Mouse (Mus musculus): ENCODE data around the gene Camta2. TPM values are rescaled to one million over a fixed set of nuclear protein-coding genes. Genes with fewer than 3 reads are reported as not detected.

Gene Camta2
- total RNA-seq (2014; rRNA removed) = 20.3 and 24.0 TPM in 2 replicates
- polyA plus RNA-seq (2015; fragmentation: Nextera tagmentation; extraction: Ambion mirVana) = 23.6 and 24.5 TPM in 2 replicates

DNA sequence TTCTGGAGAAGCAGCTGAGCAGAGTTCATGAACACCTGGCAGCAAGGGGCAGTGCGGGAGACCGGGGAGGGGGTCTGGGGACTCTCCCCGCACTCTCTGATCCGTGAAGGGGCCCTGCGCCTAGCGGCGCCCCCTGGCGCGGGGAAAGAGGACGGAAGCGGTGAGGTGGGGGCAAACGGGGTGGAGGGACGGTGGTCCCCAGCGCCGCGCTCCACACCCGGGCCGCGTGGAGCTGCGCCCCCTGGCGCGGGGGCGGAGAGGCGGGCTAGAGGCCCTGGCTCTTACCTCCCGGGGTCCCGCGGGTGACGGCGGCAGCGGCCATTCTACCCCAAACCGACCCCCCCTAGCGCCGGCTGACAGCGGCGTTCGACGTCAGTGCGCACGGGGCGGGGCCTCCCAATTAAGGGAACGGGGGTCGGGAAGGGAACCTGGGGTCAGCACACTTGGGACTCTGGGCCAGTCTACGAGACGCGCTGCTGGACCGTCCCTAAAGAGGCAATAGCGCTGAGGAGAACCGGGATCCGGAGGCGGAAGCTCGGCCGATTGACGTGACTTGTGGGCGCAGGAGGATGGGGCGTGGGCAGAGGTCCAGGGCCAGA is at the start of gene Camta2:
Gene Camta2, minus strand, starts transcription at position 505 of the 599 bp plus-strand sequence.
- Histone ChIP-seq H3K4me1 (ENCODE audit: insufficient read depth, low read length) (peaks cover 14% of the 10 kb centered on the region), H3K9ac (replicated peaks; ENCODE audit: low read length, poor library complexity, severe bottlenecking) (peak within 1 kb of the TSS; percentile 89), H3K4me2 (ENCODE audit: low read depth, low read length, poor library complexity, severe bottlenecking) (peak within 1 kb of the TSS; percentile 59), H3K4me3 (ENCODE audit: low read depth, low read length) (peak within 1 kb of the TSS; percentile 76), H3K27me3 (ENCODE audit: insufficient read depth, low read length) (no peaks in the 10 kb centered on the region), H3K27ac (ENCODE audit: low read depth, low read length) (peak within 1 kb of the TSS; percentile 80), H3K9me3 (ENCODE audit: low read length) (no peaks in the 10 kb centered on the region), H3K36me3 (ENCODE audit: insufficient read depth, low read length) (peaks cover 15% of the 10 kb centered on the region)
- DNase-seq (ENCODE audit: low spot score) = peak; percentile 83
- peak; percentile 66 for TF ChIP-seq CTCF (IDR thresholded peaks at IDR 0.05)
- 1% methylated on average over 47 of the region's 55 CpGs for WGBS
- ATAC-seq (ENCODE audit: low FRiP score) = peak; percentile 81

DNA sequence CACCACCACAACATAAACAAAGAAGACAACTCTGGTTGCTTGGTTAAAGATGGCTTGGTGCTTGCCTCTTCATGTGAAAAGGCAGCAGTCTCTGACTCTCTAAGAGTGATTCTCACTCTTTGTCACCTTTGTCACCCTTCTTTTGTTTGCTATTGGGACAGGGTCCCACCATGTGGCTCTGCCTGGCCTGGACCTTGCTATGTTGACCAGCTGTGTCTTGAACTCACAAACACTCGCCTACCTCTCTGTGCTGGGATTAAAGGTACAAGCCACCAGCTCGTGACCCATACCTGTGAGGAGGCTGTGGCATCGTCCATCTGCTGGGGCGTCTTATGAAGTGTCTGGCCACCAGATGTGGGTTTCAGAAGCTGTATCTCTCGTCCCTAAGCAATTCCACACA is 45.4 kb upstream of the Camta2 start:
- Histone ChIP-seq H3K4me1 (ENCODE audit: insufficient read depth, low read length) (no peaks in the 10 kb centered on the region), H3K27ac (ENCODE audit: low read depth, low read length) (no peak overlapping the region), H3K36me3 (ENCODE audit: insufficient read depth, low read length) (peaks cover 10% of the 10 kb centered on the region), H3K9me3 (ENCODE audit: low read length) (no peaks in the 10 kb centered on the region), H3K4me3 (ENCODE audit: low read depth, low read length) (no peak overlapping the region), H3K4me2 (ENCODE audit: low read depth, low read length, poor library complexity, severe bottlenecking) (no peak overlapping the region), H3K27me3 (ENCODE audit: insufficient read depth, low read length) (no peaks in the 10 kb centered on the region), H3K9ac (replicated peaks; ENCODE audit: low read length, poor library complexity, severe bottlenecking) (no peak overlapping the region)
- 72% methylated on average over 5 of the region's 5 CpGs for WGBS
- TF ChIP-seq CTCF (IDR thresholded peaks at IDR 0.05) = no peak
- ATAC-seq (ENCODE audit: low FRiP score) = no peak
- no peak for DNase-seq (ENCODE audit: low spot score)

DNA sequence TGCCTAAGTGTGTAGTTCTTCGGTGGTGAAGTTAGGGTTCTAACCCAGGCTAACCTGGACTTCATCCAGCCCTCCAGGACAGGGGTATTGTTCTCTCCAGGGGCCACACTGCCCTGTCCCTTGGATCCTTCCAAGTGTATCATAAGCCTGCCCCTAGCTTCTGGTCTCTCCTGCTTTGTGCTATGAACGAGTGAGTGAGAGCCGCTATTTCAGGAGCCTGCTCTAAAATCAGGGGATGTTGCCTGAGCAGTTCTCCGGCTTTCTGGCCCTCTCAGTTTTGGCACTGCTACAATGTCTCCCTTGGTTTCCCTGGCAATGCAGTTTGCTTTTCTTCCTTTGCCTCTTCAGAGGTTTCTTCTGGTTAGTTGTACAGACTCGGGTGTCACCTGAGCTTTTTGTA is 43.3 kb upstream of the Camta2 start:
- H3K9me3 ChIP-seq (ENCODE audit: low read length) = no peaks in the 10 kb centered on the region
- no peak overlapping the region for H3K4me2 ChIP-seq (ENCODE audit: low read depth, low read length, poor library complexity, severe bottlenecking)
- 54% methylated on average over 5 of the region's 5 CpGs for WGBS
- H3K27ac ChIP-seq (ENCODE audit: low read depth, low read length) = peak overlapping the region; percentile 27; the same call in 1 of the 2 replicates
- no peak overlapping the region for H3K9ac ChIP-seq (replicated peaks; ENCODE audit: low read length, poor library complexity, severe bottlenecking)
- H3K36me3 ChIP-seq (ENCODE audit: insufficient read depth, low read length) = peaks cover 30% of the 10 kb centered on the region
- H3K4me3 ChIP-seq (ENCODE audit: low read depth, low read length) = no peak overlapping the region
- no peak for TF ChIP-seq CTCF (IDR thresholded peaks at IDR 0.05)
- ATAC-seq (ENCODE audit: low FRiP score) (no peak), DNase-seq (ENCODE audit: low spot score) (peak; percentile 65)
- H3K4me1 ChIP-seq (ENCODE audit: insufficient read depth, low read length) = no peaks in the 10 kb centered on the region
- no peaks in the 10 kb centered on the region for H3K27me3 ChIP-seq (ENCODE audit: insufficient read depth, low read length)

DNA sequence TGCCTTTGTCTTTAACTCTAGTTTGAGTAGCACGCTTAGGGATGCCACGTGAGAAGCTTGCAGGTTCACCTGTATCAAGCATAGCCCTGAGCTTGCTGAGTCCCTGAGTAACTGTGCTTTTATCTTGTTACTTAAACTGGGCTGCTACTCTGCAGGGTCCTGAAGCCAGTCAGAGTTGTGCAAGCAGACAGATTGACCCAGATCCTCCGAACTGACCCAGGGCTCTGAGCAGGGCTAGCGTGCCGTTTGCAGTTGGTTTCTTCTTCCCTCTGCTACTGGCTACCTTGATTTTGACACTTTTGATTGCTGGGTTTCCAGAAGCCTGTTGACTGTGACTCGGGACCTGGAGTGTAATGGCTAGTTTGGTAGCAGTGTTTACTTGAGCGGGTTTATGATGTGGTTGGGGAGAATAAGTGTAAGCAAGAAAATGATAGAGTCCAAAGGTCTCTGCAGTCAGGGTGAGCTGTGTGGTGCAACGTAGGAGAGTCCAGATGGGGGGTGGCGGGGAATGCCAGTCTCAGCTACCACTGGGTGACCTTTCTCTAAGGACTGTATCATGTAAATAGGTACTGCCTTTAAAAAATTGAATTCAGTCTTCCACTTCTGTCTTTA is 42.6 kb upstream of the Camta2 start:
- Histone ChIP-seq H3K4me3 (ENCODE audit: low read depth, low read length) (no peak overlapping the region), H3K4me1 (ENCODE audit: insufficient read depth, low read length) (no peaks in the 10 kb centered on the region), H3K36me3 (ENCODE audit: insufficient read depth, low read length) (peaks cover 36% of the 10 kb centered on the region), H3K27ac (ENCODE audit: low read depth, low read length) (peak overlapping the region; percentile 27; the same call in 1 of the 2 replicates), H3K27me3 (ENCODE audit: insufficient read depth, low read length) (no peaks in the 10 kb centered on the region), H3K4me2 (ENCODE audit: low read depth, low read length, poor library complexity, severe bottlenecking) (no peak overlapping the region), H3K9me3 (ENCODE audit: low read length) (no peaks in the 10 kb centered on the region), H3K9ac (replicated peaks; ENCODE audit: low read length, poor library complexity, severe bottlenecking) (no peak overlapping the region)
- 80% methylated on average over 9 of the region's 9 CpGs for WGBS
- DNase-seq (ENCODE audit: low spot score) (no peak), ATAC-seq (ENCODE audit: low FRiP score) (no peak)
- no peak for TF ChIP-seq CTCF (IDR thresholded peaks at IDR 0.05)

DNA sequence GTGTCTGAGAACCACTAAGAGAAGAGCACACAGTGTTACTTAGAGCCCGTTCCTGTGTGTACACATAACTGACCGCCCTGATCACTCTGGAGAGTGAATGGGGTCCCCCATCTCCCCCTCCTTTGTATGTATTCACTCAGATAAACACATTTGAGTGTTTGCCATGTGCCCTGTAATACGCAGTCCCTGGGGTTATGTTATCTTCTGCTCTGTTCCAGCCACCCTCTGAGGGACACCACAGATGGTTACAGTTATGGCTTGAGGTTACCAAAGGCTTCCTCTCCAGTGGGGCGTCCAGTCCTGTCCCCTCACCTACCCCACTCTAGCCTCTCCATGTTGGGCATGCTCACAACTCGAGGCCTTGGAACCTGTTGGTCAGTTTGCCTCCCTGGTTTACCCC is 39.5 kb upstream of the Camta2 start:
- no peaks in the 10 kb centered on the region for H3K4me1 ChIP-seq (ENCODE audit: insufficient read depth, low read length)
- no peak for DNase-seq (ENCODE audit: low spot score)
- H3K27ac ChIP-seq (ENCODE audit: low read depth, low read length) = no peak overlapping the region
- ATAC-seq (ENCODE audit: low FRiP score) = no peak
- peaks cover 59% of the 10 kb centered on the region for H3K36me3 ChIP-seq (ENCODE audit: insufficient read depth, low read length)
- H3K27me3 ChIP-seq (ENCODE audit: insufficient read depth, low read length) = no peaks in the 10 kb centered on the region
- H3K9me3 ChIP-seq (ENCODE audit: low read length) = no peaks in the 10 kb centered on the region
- no peak overlapping the region for H3K4me2 ChIP-seq (ENCODE audit: low read depth, low read length, poor library complexity, severe bottlenecking)
- no peak for TF ChIP-seq CTCF (IDR thresholded peaks at IDR 0.05)
- 93% methylated on average over 5 of the region's 5 CpGs for WGBS
- no peak overlapping the region for H3K9ac ChIP-seq (replicated peaks; ENCODE audit: low read length, poor library complexity, severe bottlenecking)
- no peak overlapping the region for H3K4me3 ChIP-seq (ENCODE audit: low read depth, low read length)

DNA sequence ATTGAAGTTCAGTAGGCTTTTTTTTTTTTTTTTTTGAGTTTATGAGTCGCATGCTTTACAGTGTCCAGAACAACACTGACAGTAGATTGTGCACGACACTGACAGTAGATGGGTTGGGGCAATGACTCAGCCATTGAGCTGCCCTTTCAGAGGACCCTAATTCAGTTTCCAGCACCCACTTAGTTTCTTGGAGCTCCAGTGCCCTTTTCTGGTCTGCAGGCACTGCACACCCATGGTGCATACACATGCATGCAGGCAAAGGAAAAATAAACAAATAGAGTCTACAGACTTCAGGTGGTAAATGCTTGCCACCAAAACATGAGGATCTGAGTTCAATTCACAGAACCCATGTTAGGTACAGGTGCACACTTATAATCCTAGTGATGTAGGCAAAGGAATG is 38.7 kb upstream of the Camta2 start:
- Histone ChIP-seq H3K27ac (ENCODE audit: low read depth, low read length) (no peak overlapping the region), H3K36me3 (ENCODE audit: insufficient read depth, low read length) (peaks cover 59% of the 10 kb centered on the region), H3K9me3 (ENCODE audit: low read length) (no peaks in the 10 kb centered on the region), H3K27me3 (ENCODE audit: insufficient read depth, low read length) (no peaks in the 10 kb centered on the region), H3K4me2 (ENCODE audit: low read depth, low read length, poor library complexity, severe bottlenecking) (no peak overlapping the region), H3K4me3 (ENCODE audit: low read depth, low read length) (no peak overlapping the region), H3K9ac (replicated peaks; ENCODE audit: low read length, poor library complexity, severe bottlenecking) (no peak overlapping the region), H3K4me1 (ENCODE audit: insufficient read depth, low read length) (no peaks in the 10 kb centered on the region)
- 95% methylated on average over 2 of the region's 2 CpGs for WGBS
- no peak for ATAC-seq (ENCODE audit: low FRiP score)
- no peak for DNase-seq (ENCODE audit: low spot score)
- no peak for TF ChIP-seq CTCF (IDR thresholded peaks at IDR 0.05)

Data from midbrain, postnatal 0 days (tissue).